Mouse (Mus musculus) MEL (cell line): ENCODE measurements around the gene 3110021N24Rik. TPM values are rescaled to one million over a fixed set of nuclear protein-coding genes. Genes with fewer than 3 reads are reported as not detected.
A peak's percentile ranks its signal among the peaks of the same experiment; 100 is the strongest.

Experiments
- DNase-seq: peaks from one replicate; pipeline ENCODE4 v3.0.0; 2011; ENCODE audit warnings: low read depth, low spot score
- H3K27ac ChIP-seq: 2 replicates; pipeline ENCODE4 v1.5.1; 2012; ENCODE audit warnings: low read depth, mild to moderate bottlenecking, control low read depth, low read length, moderate library complexity; ENCODE audit not compliant: control insufficient read depth
- H3K27me3 ChIP-seq, 2 experiments: fragments of 150-350 bp in 1 of 2; sonication (generic) in 1 of 2; 2 replicates each; pipeline ENCODE4 v1.6.1; 2012; ENCODE audit warnings: low read length in 2 of 2, mild to moderate bottlenecking in 2 of 2, improper control_type of control experiment in 1 of 2, moderate library complexity in 1 of 2; ENCODE audit not compliant: insufficient read depth in 2 of 2, control insufficient read depth in 1 of 2
- H3K36me3 ChIP-seq, 2 experiments: 2 replicates each; pipeline ENCODE4 v1.6.1; 2012 to 2014; ENCODE audit warnings: low read length in 2 of 2, improper control_type of control experiment in 1 of 2, inconsistent platforms in 1 of 2, mild to moderate bottlenecking in 1 of 2; ENCODE audit not compliant: insufficient read depth in 2 of 2, control insufficient read depth in 1 of 2
- H3K4me1 ChIP-seq, 2 experiments: fragments of 150-350 bp in 1 of 2; sonication (generic) in 1 of 2; 2 replicates each; pipeline ENCODE4 v1.6.1; 2012; ENCODE audit warnings: low read length in 2 of 2, improper control_type of control experiment in 1 of 2, mild to moderate bottlenecking in 1 of 2; ENCODE audit not compliant: insufficient read depth in 2 of 2, control insufficient read depth in 1 of 2
- H3K4me3 ChIP-seq, 2 experiments: fragments of 150-350 bp in 1 of 2; sonication (generic) in 1 of 2; 2 replicates each; pipeline ENCODE4 v1.5.1; 2012; ENCODE audit warnings: low read depth in 2 of 2, low read length in 2 of 2, mild to moderate bottlenecking in 2 of 2, moderate library complexity in 2 of 2, control low read depth in 1 of 2, improper control_type of control experiment in 1 of 2; ENCODE audit not compliant: control insufficient read depth in 1 of 2, insufficient read depth in 1 of 2
- H3K79me2 ChIP-seq: 2 replicates; pipeline ENCODE4 v1.6.1; 2012; ENCODE audit warnings: mild to moderate bottlenecking, low read length, moderate library complexity; ENCODE audit not compliant: control insufficient read depth, poor library complexity, insufficient read depth
- H3K9ac ChIP-seq: 2 replicates; pipeline ENCODE4 v1.6.1; 2012; ENCODE audit warnings: low read depth, mild to moderate bottlenecking, control low read depth, low read length, moderate library complexity; ENCODE audit not compliant: control insufficient read depth, poor library complexity, severe bottlenecking
- H3K9me3 ChIP-seq: fragments of 150-350 bp; sonication (generic); replicated peaks from 2 replicates; pipeline ENCODE4 v1.6.1; 2012; ENCODE audit warnings: mild to moderate bottlenecking, low read length, improper control_type of control experiment, moderate library complexity; ENCODE audit not compliant: insufficient read depth
- BHLHE40 ChIP-seq: IDR thresholded peaks from 2 replicates; pipeline ENCODE4 v1.6.1; 2012; ENCODE audit warnings: low read depth, mild to moderate bottlenecking, inconsistent platforms, low read length, improper control_type of control experiment, borderline replicate concordance
- CHD1 ChIP-seq: IDR thresholded peaks from 2 replicates; pipeline ENCODE4 v1.6.1; 2012; ENCODE audit warnings: low read depth, mild to moderate bottlenecking, inconsistent platforms, low read length, improper control_type of control experiment
- CHD2 ChIP-seq: IDR thresholded peaks from 2 replicates; pipeline ENCODE4 v1.6.1; 2011; ENCODE audit warnings: low read length, improper control_type of control experiment
- E2F4 ChIP-seq: IDR thresholded peaks from 2 replicates; pipeline ENCODE4 v1.6.1; 2011; ENCODE audit warnings: low read depth, low read length, improper control_type of control experiment, borderline replicate concordance
- ELF1 ChIP-seq: IDR thresholded peaks from 2 replicates; pipeline ENCODE4 v1.6.1; 2014; ENCODE audit warnings: low read depth, mild to moderate bottlenecking, inconsistent platforms, low read length, improper control_type of control experiment, moderate library complexity
- EP300 ChIP-seq, 2 experiments: IDR thresholded peaks; 2 replicates each; pipeline ENCODE4 v1.6.1; 2011; ENCODE audit warnings: improper control_type of control experiment in 2 of 2, low read length in 2 of 2, low read depth in 1 of 2, mild to moderate bottlenecking in 1 of 2
- ETS1 ChIP-seq: IDR thresholded peaks from 2 replicates; pipeline ENCODE4 v1.6.1; 2012; ENCODE audit warnings: low read depth, mild to moderate bottlenecking, inconsistent platforms, low read length, improper control_type of control experiment, moderate library complexity
- KAT2A ChIP-seq: conservative IDR thresholded peaks from 2 replicates; pipeline ENCODE4 v1.6.1; 2012; ENCODE audit warnings: low read depth, low read length, improper control_type of control experiment, inconsistent platforms
- MAFK ChIP-seq: IDR thresholded peaks from 2 replicates; pipeline ENCODE4 v1.6.1; 2011; ENCODE audit warnings: low read depth, mild to moderate bottlenecking, low read length, improper control_type of control experiment, borderline replicate concordance
- MAX ChIP-seq: IDR thresholded peaks from 2 replicates; pipeline ENCODE4 v1.6.1; 2011; ENCODE audit warnings: low read length, improper control_type of control experiment
- MAZ ChIP-seq: IDR thresholded peaks from 2 replicates; pipeline ENCODE4 v1.6.1; 2012; ENCODE audit warnings: low read depth, mild to moderate bottlenecking, inconsistent platforms, low read length, improper control_type of control experiment
- MYC ChIP-seq: IDR thresholded peaks from 2 replicates; pipeline ENCODE4 v1.6.1; 2011; ENCODE audit warnings: low read depth, mild to moderate bottlenecking, low read length, improper control_type of control experiment, moderate library complexity
- NELFE ChIP-seq: IDR thresholded peaks from 2 replicates; pipeline ENCODE4 v1.6.1; 2011; ENCODE audit warnings: low read depth, low read length, improper control_type of control experiment
- NRF1 ChIP-seq: IDR thresholded peaks from 2 replicates; pipeline ENCODE4 v1.6.1; 2014; ENCODE audit warnings: low read depth, mild to moderate bottlenecking, inconsistent platforms, low read length, improper control_type of control experiment, moderate library complexity; ENCODE audit not compliant: poor library complexity, insufficient read depth, severe bottlenecking
- RAD21 ChIP-seq: IDR thresholded peaks from 2 replicates; pipeline ENCODE4 v1.6.1; 2011; ENCODE audit warnings: mild to moderate bottlenecking, low read depth, low read length, improper control_type of control experiment
- RCOR1 ChIP-seq: IDR thresholded peaks from 2 replicates; pipeline ENCODE4 v1.6.1; 2012; ENCODE audit warnings: low read depth, mild to moderate bottlenecking, inconsistent platforms, low read length, improper control_type of control experiment
- SMC3 ChIP-seq: IDR thresholded peaks from 2 replicates; pipeline ENCODE4 v1.6.1; 2011; ENCODE audit warnings: low read depth, low read length, improper control_type of control experiment
- TAL1 ChIP-seq: IDR thresholded peaks from 2 replicates; pipeline ENCODE4 v1.6.1; 2012; ENCODE audit warnings: mild to moderate bottlenecking, inconsistent platforms, low read length, moderate library complexity, mixed read lengths
- TCF12 ChIP-seq: IDR thresholded peaks from 2 replicates; pipeline ENCODE4 v1.6.1; 2014; ENCODE audit warnings: low read depth, mild to moderate bottlenecking, inconsistent platforms, low read length, improper control_type of control experiment, moderate library complexity
- ZC3H11A ChIP-seq: IDR thresholded peaks from 2 replicates; pipeline ENCODE4 v1.6.1; 2012; ENCODE audit warnings: low read depth, mild to moderate bottlenecking, inconsistent platforms, low read length, improper control_type of control experiment
- ZKSCAN1 ChIP-seq: IDR thresholded peaks from 2 replicates; pipeline ENCODE4 v1.6.1; 2012; ENCODE audit warnings: low read depth, mild to moderate bottlenecking, inconsistent platforms, low read length, improper control_type of control experiment, moderate library complexity
- ZMIZ1 ChIP-seq: IDR thresholded peaks from 2 replicates; pipeline ENCODE4 v1.6.1; 2012; ENCODE audit warnings: low read depth, mild to moderate bottlenecking, inconsistent platforms, low read length, improper control_type of control experiment, moderate library complexity
- ZNF384 ChIP-seq: IDR thresholded peaks from 2 replicates; pipeline ENCODE4 v1.6.1; 2012; ENCODE audit warnings: low read depth, mild to moderate bottlenecking, inconsistent platforms, low read length, improper control_type of control experiment
- polyA plus RNA-seq, 2 experiments: library from polyadenylated mRNA; stranded (reverse) in 1 of 2; unstranded in 1 of 2; fragments of >175 nt in 1 of 2; fragments of >200 nt in 1 of 2; gene quantifications; 2 replicates each; pipeline versions ENCODE4 v1.2.1 to v1.2.4; 2012; ENCODE audit warnings: low replicate concordance in 2 of 2, low read depth in 1 of 2; ENCODE audit not compliant: insufficient read length in 2 of 2, insufficient read depth in 1 of 2, missing spikeins in 1 of 2
- total RNA-seq: library from RNA; depleted of rRNA; stranded (reverse); fragments of 300-350 nt; gene quantifications from 2 replicates; pipeline ENCODE4 v1.2.3, GENCODE M21; 2012

3110021N24Rik gene
- total and polyA plus RNA-seq, 3 experiments = not detected

GRCm38 (mm10) chr4:108825677-108826076 is 106.2 kb downstream of the 3110021N24Rik start:
- no peaks in the 10 kb centered on the region for H3K4me1 ChIP-seq
- no peaks in the 10 kb centered on the region for H3K27me3 ChIP-seq
- H3K36me3 ChIP-seq = peaks cover 4 to 35% of the 10 kb centered on the region in 2 experiments
- no peak overlapping the region for H3K9ac ChIP-seq
- H3K27ac ChIP-seq = no peak overlapping the region
- DNase-seq = no peak
- H3K79me2 ChIP-seq = no peaks in the 10 kb centered on the region
- no peak overlapping the region for H3K4me3 ChIP-seq
- H3K9me3 ChIP-seq = no peaks in the 10 kb centered on the region
- TF ChIP-seq MYC (no peak), MAFK (no peak), ETS1 (no peak), MAX (no peak), EP300 (IDR thresholded peaks at IDR 0.05; ENCODE audit: low read depth in 1 of 2, low read length in 2 of 2) (no peak), RAD21 (no peak), CHD1 (no peak), ZKSCAN1 (no peak), CHD2 (no peak), E2F4 (no peak), TCF12 (no peak), ZNF384 (no peak), BHLHE40 (no peak), NRF1 (no peak), KAT2A (no peak), ZMIZ1 (no peak), ZC3H11A (no peak), SMC3 (no peak), MAZ (no peak), TAL1 (no peak)

GRCm38 (mm10) chr4:108826096-108826495 is 106.6 kb downstream of the 3110021N24Rik start:
- TF ChIP-seq NELFE (no peak), ELF1 (no peak), TCF12 (no peak), ZC3H11A (no peak), TAL1 (no peak), RCOR1 (peak; percentile 57; the same call in 1 of the 2 replicates)
- no peaks in the 10 kb centered on the region for H3K9me3 ChIP-seq
- no peak for DNase-seq
- H3K4me1 ChIP-seq = peaks cover 0 to 1% of the 10 kb centered on the region in 2 experiments; a peak in 1 of 4 replicates
- H3K27me3 ChIP-seq = no peaks in the 10 kb centered on the region
- H3K36me3 ChIP-seq = peaks cover 8 to 32% of the 10 kb centered on the region in 2 experiments
- no peak overlapping the region for H3K27ac ChIP-seq
- no peak overlapping the region for H3K9ac ChIP-seq
- H3K79me2 ChIP-seq = peaks cover 2% of the 10 kb centered on the region; the same call in 1 of the 2 replicates
- H3K4me3 ChIP-seq = no peak overlapping the region
